8 mouse cellular contexts compared by ENCODE assay signal in genomic region chr4:136247386-136247728, GRCm38 (mm10). TPM values are rescaled to one million over a fixed set of nuclear protein-coding genes. Genes with fewer than 3 reads are reported as not detected.
DNase-seq lines count a peak whose midpoint lies in the region; ATAC-seq and TF ChIP-seq lines count a peak whose summit lies in the region.

No protein-coding gene starts in this region.

- H3K4me2 ChIP-seq in liver, embryonic 11.5 days, result peak overlapping the region; percentile 72
- peak overlapping the region; percentile 92 for H3K4me2 ChIP-seq in stomach, postnatal 0 days (replicated peaks; ENCODE audit: low read depth)

- TF ChIP-seq POLR2A in heart, adult 2 months (IDR thresholded peaks at IDR 0.05; ENCODE audit: insufficient read depth, low read depth, low read length), result no peak

- no peak for TF ChIP-seq CTCF in heart, adult 2 months (IDR thresholded peaks at IDR 0.05)
- no peak for TF ChIP-seq CTCF in stomach, postnatal 0 days (IDR thresholded peaks at IDR 0.05; ENCODE audit: low read depth)

- peak overlapping the region; percentile 74 for H3K4me3 ChIP-seq in heart, adult 2 months
- peak overlapping the region; percentile 53 for H3K4me3 ChIP-seq in liver, embryonic 11.5 days (ENCODE audit: low read depth, low read length)
- peak overlapping the region; percentile 49 for H3K4me3 ChIP-seq in stomach, postnatal 0 days (ENCODE audit: low read depth, low read length)

- TF ChIP-seq EP300 in heart, adult 2 months (IDR thresholded peaks at IDR 0.05; ENCODE audit: insufficient read depth, low read depth, low read length), result 0 out of 2 replicates have a peak, but pooled peaks have one; percentile 10
- no peak for TF ChIP-seq EP300 in stomach, postnatal 0 days (optimal IDR thresholded peaks at IDR 0.05)

- WGBS in heart, adult 2 months, result 7% methylated on average over 14 of the region's 14 CpGs
- WGBS in liver, embryonic 11.5 days, result 4% methylated on average over 14 of the region's 14 CpGs
- 10% methylated on average over 14 of the region's 14 CpGs for WGBS in stomach, postnatal 0 days

- no peak for ATAC-seq in liver, embryonic 11.5 days (replicated peaks; ENCODE audit: low FRiP score)
- ATAC-seq in stomach, postnatal 0 days (ENCODE audit: low FRiP score, low TSS enrichment), result no peak

- no peaks in the 10 kb centered on the region for H3K36me3 ChIP-seq in heart, adult 2 months (ENCODE audit: control insufficient read depth, insufficient read depth, low read length)
- no peaks in the 10 kb centered on the region for H3K36me3 ChIP-seq in liver, embryonic 11.5 days (ENCODE audit: control insufficient read depth, insufficient read depth, low read length)
- H3K36me3 ChIP-seq in stomach, postnatal 0 days (ENCODE audit: control insufficient read depth, insufficient read depth, low read length), result no peaks in the 10 kb centered on the region

- intact Hi-C loops in heart, adult 2 months (cut with DNase I), result no loop called here
- intact Hi-C loops in heart, postnatal 10 days (cut with DNase I), result no loop called here
- intact Hi-C loops in left cerebral cortex, postnatal 10 days (cut with DNase I), result no loop called here

- H3K79me2 ChIP-seq in heart, adult 2 months (replicated peaks; ENCODE audit: control insufficient read depth, insufficient read depth, low read length), result no peaks in the 10 kb centered on the region

- peak overlapping the region; percentile 56 for H3K9ac ChIP-seq in heart, adult 2 months (ENCODE audit: low read depth, low read length)
- H3K9ac ChIP-seq in liver, embryonic 11.5 days (ENCODE audit: low read depth, low read length), result no peak overlapping the region
- no peak overlapping the region; the same call in 1 of the 2 replicates for H3K9ac ChIP-seq in stomach, postnatal 0 days (ENCODE audit: low read length)

- peaks cover 10% of the 10 kb centered on the region for H3K4me1 ChIP-seq in heart, adult 2 months (ENCODE audit: control insufficient read depth, insufficient read depth, low read length)
- H3K4me1 ChIP-seq in liver, embryonic 11.5 days (replicated peaks; ENCODE audit: control insufficient read depth, insufficient read depth, low read length), result peaks cover 11% of the 10 kb centered on the region
- 0 out of 2 replicates have a peak, but pooled peaks cover 5% of the 10 kb centered on the region for H3K4me1 ChIP-seq in stomach, postnatal 0 days (replicated peaks; ENCODE audit: control insufficient read depth, insufficient read depth)

- H3K27me3 ChIP-seq in heart, adult 2 months (ENCODE audit: control insufficient read depth, insufficient read depth, low read length), result no peaks in the 10 kb centered on the region
- H3K27me3 ChIP-seq in liver, embryonic 11.5 days (replicated peaks; ENCODE audit: control insufficient read depth, insufficient read depth, low read length), result peaks cover 79% of the 10 kb centered on the region
- no peaks in the 10 kb centered on the region for H3K27me3 ChIP-seq in stomach, postnatal 0 days (ENCODE audit: control insufficient read depth, insufficient read depth, low read length)

- DNase-seq in heart, adult 2 months, result no peak
- no peak for DNase-seq in heart, postnatal 10 days
- peak; percentile 34 for DNase-seq in retina, embryonic 14.5 days (ENCODE audit: low spot score)
- no peak for DNase-seq in retina, postnatal 1 day
- DNase-seq in liver, embryonic 11.5 days (ENCODE audit: low spot score), result no peak
- no peak for DNase-seq in stomach, postnatal 0 days (ENCODE audit: low spot score)
- DNase-seq in left cerebral cortex, postnatal 10 days (ENCODE audit: extremely low spot score in 1 of 2, low spot score in 2 of 2), result no peak
- DNase-seq in adipocyte (ENCODE audit: low spot score), result no peak

- H3K9me3 ChIP-seq in liver, embryonic 11.5 days (ENCODE audit: control insufficient read depth, low read length), result no peaks in the 10 kb centered on the region
- no peaks in the 10 kb centered on the region for H3K9me3 ChIP-seq in stomach, postnatal 0 days (ENCODE audit: control insufficient read depth, low read length)

- H3K27ac ChIP-seq in heart, adult 2 months, result peak overlapping the region; percentile 88
- H3K27ac ChIP-seq in liver, embryonic 11.5 days (ENCODE audit: low read depth, low read length), result no peak overlapping the region
- peak overlapping the region; percentile 40; the same call in 1 of the 2 replicates for H3K27ac ChIP-seq in stomach, postnatal 0 days (replicated peaks)

RNA-seq across cellular contexts. Expression of gene Tcea3, which starts 0.2 kb away (rescaled TPM):
- total RNA-seq in heart, adult 2 months (2021), result 100 to 1,000 TPM; 112 to 138 TPM
- polyA plus RNA-seq in heart, adult 2 months (2012; rRNA removed), result 46.9 and 48.7 TPM in 2 replicates
- 10 to 100 TPM; 77.2 to 85.4 TPM for total RNA-seq in heart, postnatal 10 days (2021)
- 16.4 and 17.3 TPM in 2 replicates for polyA plus RNA-seq in liver, embryonic 11.5 days (2014; fragmentation: Nextera tagmentation; extraction: Ambion mirVana)
- polyA plus RNA-seq in stomach, postnatal 0 days (2015; fragmentation: Nextera tagmentation; extraction: Ambion mirVana), result 31.1 and 35.0 TPM in 2 replicates
- 1 to 10 TPM in 1 of 2 experiments, under 1 TPM in 1; 0.51 to 1.0 TPM for total RNA-seq in left cerebral cortex, postnatal 10 days (2021)

RNA-seq across cellular contexts. Expression of gene Zfp46, which starts 37.1 kb away (rescaled TPM):
- total RNA-seq in heart, adult 2 months (2021), result 10 to 100 TPM; 33.7 to 39.6 TPM
- polyA plus RNA-seq in heart, adult 2 months (2012; rRNA removed), result 32.1 and 49.6 TPM in 2 replicates
- 10 to 100 TPM; 60.5 to 70.1 TPM for total RNA-seq in heart, postnatal 10 days (2021)
- polyA plus RNA-seq in liver, embryonic 11.5 days (2014; fragmentation: Nextera tagmentation; extraction: Ambion mirVana), result 10.5 and 11.9 TPM in 2 replicates
- polyA plus RNA-seq in stomach, postnatal 0 days (2015; fragmentation: Nextera tagmentation; extraction: Ambion mirVana), result 8.8 and 9.0 TPM in 2 replicates
- 100 to 1,000 TPM; 115 to 116 TPM for total RNA-seq in left cerebral cortex, postnatal 10 days (2021)

RNA-seq across cellular contexts. Expression of gene Asap3, which starts 41.2 kb away (rescaled TPM):
- 10 to 100 TPM in 1 of 2 experiments, 1 to 10 TPM in 1; 7.8 to 10.2 TPM for total RNA-seq in heart, adult 2 months (2021)
- polyA plus RNA-seq in heart, adult 2 months (2012; rRNA removed), result 8.6 and 9.4 TPM in 2 replicates
- 10 to 100 TPM in 1 of 2 experiments, 1 to 10 TPM in 1; 5.7 to 10.8 TPM for total RNA-seq in heart, postnatal 10 days (2021)
- polyA plus RNA-seq in liver, embryonic 11.5 days (2014; fragmentation: Nextera tagmentation; extraction: Ambion mirVana), result 1.8 and 2.9 TPM in 2 replicates
- 1.6 and 1.9 TPM in 2 replicates for polyA plus RNA-seq in stomach, postnatal 0 days (2015; fragmentation: Nextera tagmentation; extraction: Ambion mirVana)
- 1 to 10 TPM; 3.5 to 4.4 TPM for total RNA-seq in left cerebral cortex, postnatal 10 days (2021)

Comparison
In these comparisons a context has a peak if more than half of its experiments do, and no peak if none do; other contexts are left out.
1. RNA of gene Tcea3, which starts 0.2 kb away (total RNA-seq): 112 to 138 TPM in heart, adult 2 months and 77.2 to 85.4 TPM in heart, postnatal 10 days; 0.51 to 1.0 TPM in left cerebral cortex, postnatal 10 days; every median in the first group is over 10 times any median in the second.
2. Peak in every context shown above with its lines, with median percentiles within 50 percentile points of each other: H3K4me3 ChIP-seq.